9 mouse cellular contexts compared by ENCODE assay signal in genomic region chr3:52210556-52211302, GRCm38 (mm10). TPM values are rescaled to one million over a fixed set of nuclear protein-coding genes. Genes with fewer than 3 reads are reported as not detected.
DNase-seq lines count a peak whose midpoint lies in the region; ATAC-seq lines count a peak whose summit lies in the region.
"Had no signal": no experiment of that assay in that cellular context is flagged by ENCODE, and none has a peak within 500 bp of the region (broad histone marks: within the 10 kb centered on the region; RNA-seq: fewer than 3 reads in every experiment).

No protein-coding gene starts in this region.

- ATAC-seq in heart, embryonic 13.5 days (ENCODE audit: extremely low read depth, insufficient number of reproducible peaks, low FRiP score, low TSS enrichment) = no peak
- ATAC-seq in hindbrain, embryonic 14.5 days (ENCODE audit: low FRiP score) = no peak
- no peak for ATAC-seq in midbrain, embryonic 11.5 days (ENCODE audit: low FRiP score)

- 16% methylated on average over 24 of the region's 24 CpGs for WGBS in heart, embryonic 13.5 days
- 15% methylated on average over 24 of the region's 24 CpGs for WGBS in embryonic facial prominence, embryonic 10.5 days
- 20% methylated on average over 24 of the region's 24 CpGs for WGBS in hindbrain, embryonic 14.5 days
- WGBS in midbrain, embryonic 11.5 days = 18% methylated on average over 24 of the region's 24 CpGs

- peak overlapping the region; percentile 42 for H3K4me3 ChIP-seq in heart, embryonic 13.5 days
- H3K4me3 ChIP-seq in embryonic facial prominence, embryonic 10.5 days = peak overlapping the region; percentile 49
- no peak overlapping the region for H3K4me3 ChIP-seq in hindbrain, embryonic 14.5 days (replicated peaks; ENCODE audit: low read length)
- H3K4me3 ChIP-seq in midbrain, embryonic 11.5 days (ENCODE audit: low read depth, low read length) = 0 out of 2 replicates have a peak overlapping the region, but pooled peaks have one; percentile 8

- no peak overlapping the region for H3K27ac ChIP-seq in heart, embryonic 13.5 days (replicated peaks)
- H3K27ac ChIP-seq in embryonic facial prominence, embryonic 10.5 days (replicated peaks) = peak overlapping the region; percentile 48
- no peak overlapping the region for H3K27ac ChIP-seq in hindbrain, embryonic 14.5 days
- no peak overlapping the region for H3K27ac ChIP-seq in midbrain, embryonic 11.5 days (ENCODE audit: low read depth, low read length)

- H3K4me2 ChIP-seq in heart, embryonic 13.5 days = peak overlapping the region; percentile 69
- H3K4me2 ChIP-seq in hindbrain, embryonic 14.5 days (replicated peaks) = peak overlapping the region; percentile 36
- H3K4me2 ChIP-seq in midbrain, embryonic 11.5 days = peak overlapping the region; percentile 29; the same call in 1 of the 2 replicates

- DNase-seq in heart, postnatal 36 days = no peak
- DNase-seq in embryonic facial prominence, embryonic 10.5 days (ENCODE audit: low spot score) = peak; percentile 40
- DNase-seq in hindbrain, embryonic 14.5 days (ENCODE audit: low spot score) = no peak
- DNase-seq in midbrain, embryonic 11.5 days (ENCODE audit: low spot score, missing footprints) = peak; percentile 88
- DNase-seq in thymus, postnatal 14 days = no peak
- no peak for DNase-seq in B cell, adult 2 months
- no peak for DNase-seq in right cerebral cortex, postnatal 4 days

- H3K27me3 ChIP-seq in heart, embryonic 13.5 days (replicated peaks) = no peaks in the 10 kb centered on the region
- peaks cover 22% of the 10 kb centered on the region for H3K27me3 ChIP-seq in embryonic facial prominence, embryonic 10.5 days (replicated peaks; ENCODE audit: low read depth, poor library complexity, severe bottlenecking)
- no peaks in the 10 kb centered on the region; the same call in 1 of the 2 replicates for H3K27me3 ChIP-seq in hindbrain, embryonic 14.5 days (ENCODE audit: control insufficient read depth, insufficient read depth, low read length)
- H3K27me3 ChIP-seq in midbrain, embryonic 11.5 days (ENCODE audit: control insufficient read depth, insufficient read depth, low read length) = no peaks in the 10 kb centered on the region

- intact Hi-C loops in heart, postnatal 36 days (cut with DNase I) = no loop called here

- peaks cover 9% of the 10 kb centered on the region for H3K4me1 ChIP-seq in heart, embryonic 13.5 days
- peaks cover 14% of the 10 kb centered on the region for H3K4me1 ChIP-seq in embryonic facial prominence, embryonic 10.5 days
- H3K4me1 ChIP-seq in hindbrain, embryonic 14.5 days (replicated peaks; ENCODE audit: control insufficient read depth, insufficient read depth, low read length) = peaks cover 6% of the 10 kb centered on the region; the same call in 1 of the 2 replicates
- peaks cover 5% of the 10 kb centered on the region; the same call in 1 of the 2 replicates for H3K4me1 ChIP-seq in midbrain, embryonic 11.5 days (ENCODE audit: control insufficient read depth, insufficient read depth, low read length)

- peaks cover 4% of the 10 kb centered on the region; the same call in 1 of the 2 replicates for H3K9me3 ChIP-seq in heart, embryonic 13.5 days
- H3K9me3 ChIP-seq in embryonic facial prominence, embryonic 10.5 days = peaks cover 4% of the 10 kb centered on the region; the same call in 1 of the 2 replicates
- peaks cover 14% of the 10 kb centered on the region; the same call in 1 of the 2 replicates for H3K9me3 ChIP-seq in hindbrain, embryonic 14.5 days (ENCODE audit: control insufficient read depth, low read length)
- no peaks in the 10 kb centered on the region for H3K9me3 ChIP-seq in midbrain, embryonic 11.5 days (ENCODE audit: control insufficient read depth, low read length)

- no peaks in the 10 kb centered on the region for H3K36me3 ChIP-seq in heart, embryonic 13.5 days
- no peaks in the 10 kb centered on the region for H3K36me3 ChIP-seq in embryonic facial prominence, embryonic 10.5 days (replicated peaks)
- H3K36me3 ChIP-seq in hindbrain, embryonic 14.5 days (replicated peaks; ENCODE audit: control insufficient read depth, insufficient read depth) = no peaks in the 10 kb centered on the region
- no peaks in the 10 kb centered on the region for H3K36me3 ChIP-seq in midbrain, embryonic 11.5 days (ENCODE audit: control insufficient read depth, insufficient read depth, low read length)
- H3K36me3 ChIP-seq: G1E had no signal

- H3K9ac ChIP-seq in heart, embryonic 13.5 days = peak overlapping the region; percentile 61
- no peak overlapping the region for H3K9ac ChIP-seq in hindbrain, embryonic 14.5 days
- H3K9ac ChIP-seq in midbrain, embryonic 11.5 days (ENCODE audit: low read length) = no peak overlapping the region

RNA-seq across cellular contexts. Expression of gene Foxo1, which starts 57.4 kb away (rescaled TPM):
- 5.4 and 6.1 TPM in 2 replicates for polyA plus RNA-seq in heart, embryonic 13.5 days (2015; fragmentation: Nextera tagmentation; extraction: Ambion mirVana)
- 10 to 100 TPM; 13.9 to 15.4 TPM for total RNA-seq in heart, postnatal 36 days (2021)
- polyA plus RNA-seq in embryonic facial prominence, embryonic 10.5 days (2016; fragmentation: Nextera tagmentation; extraction: Ambion mirVana) = 3.7 TPM in 2 replicates
- 3.9 TPM in 2 replicates for polyA plus RNA-seq in hindbrain, embryonic 14.5 days (2014; fragmentation: Nextera tagmentation; extraction: Ambion mirVana)
- 2.7 and 3.0 TPM in 2 replicates for polyA plus RNA-seq in midbrain, embryonic 11.5 days (2014; fragmentation: Nextera tagmentation; extraction: Ambion mirVana)
- polyA plus RNA-seq: G1E had no signal

Comparison
In these comparisons a context has a peak if more than half of its experiments do, and no peak if none do; other contexts are left out.
1. DNase-seq: peak in embryonic facial prominence, embryonic 10.5 days (single experiment) and midbrain, embryonic 11.5 days (single experiment); none in heart, postnatal 36 days (0 of 2), hindbrain, embryonic 14.5 days (single experiment), thymus, postnatal 14 days (single experiment), B cell, adult 2 months (0 of 2) and right cerebral cortex, postnatal 4 days (single experiment).
2. Peak in every context shown above with its lines, with median percentiles within 50 percentile points of each other: H3K4me2 ChIP-seq.